Mouse (Mus musculus): ENCODE measurements around the gene Hbs1l. TPM values are rescaled to one million over a fixed set of nuclear protein-coding genes. Genes with fewer than 3 reads are reported as not detected.
A peak's percentile ranks its signal among the peaks of the same experiment; 100 is the strongest.

Gene Hbs1l
- 65.1 and 72.5 TPM in 2 replicates for total RNA-seq (2015)
- total RNA-seq (2017) = 88.3 and 93.5 TPM in 2 replicates

DNA sequence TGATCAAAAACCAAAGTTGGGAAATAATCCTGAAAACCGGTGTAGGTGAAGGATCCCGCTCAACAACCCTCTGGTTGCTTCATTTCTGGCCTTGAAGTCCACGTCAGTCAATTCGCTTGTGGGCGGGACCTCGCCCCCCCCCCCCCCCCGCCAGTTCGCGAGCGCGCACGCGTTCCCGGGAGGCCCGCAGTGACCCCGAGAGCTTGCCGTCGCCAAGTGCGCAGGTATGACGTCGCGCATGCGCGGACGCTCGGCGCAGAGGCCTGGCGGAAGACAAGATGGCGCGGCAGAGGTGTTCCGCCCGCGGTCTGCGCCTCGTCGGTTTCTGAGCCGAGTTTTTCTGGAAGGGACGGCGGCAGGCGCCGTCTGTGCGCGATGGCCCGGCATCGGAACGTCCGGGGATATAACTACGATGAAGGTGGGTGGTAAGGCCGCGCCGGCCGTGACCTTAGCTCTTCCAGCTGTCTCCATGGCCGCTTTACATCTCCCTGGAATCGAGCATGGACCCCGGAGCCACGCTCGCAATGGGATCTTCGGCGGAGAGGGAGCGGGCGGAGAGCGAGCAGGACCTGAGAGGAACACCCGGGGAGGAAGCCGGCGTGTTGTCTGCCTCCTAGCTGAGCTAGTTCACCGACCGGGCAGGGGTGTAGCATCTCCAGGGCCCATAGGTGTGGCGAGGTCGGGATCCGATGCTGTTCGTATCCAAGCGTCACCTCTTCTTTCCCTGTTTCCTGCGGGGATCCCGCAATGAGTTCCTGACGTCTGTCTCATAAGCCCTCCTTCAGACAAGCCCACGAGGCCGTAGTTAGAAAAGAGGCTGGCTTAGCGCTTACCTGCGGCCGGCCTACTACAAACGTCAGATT lies at the start of gene Hbs1l:
Hbs1l (plus strand) TSS at position 221 of the 863 bp plus-strand sequence.
- peak; percentile 93 for ATAC-seq (replicated peaks; ENCODE audit: poor library complexity)

- no peak for ATAC-seq (replicated peaks; ENCODE audit: poor library complexity)
Observed at GRCm38 (mm10) chr10:21248556-21248955, 47.2 kb upstream of the Hbs1l start.

DNA sequence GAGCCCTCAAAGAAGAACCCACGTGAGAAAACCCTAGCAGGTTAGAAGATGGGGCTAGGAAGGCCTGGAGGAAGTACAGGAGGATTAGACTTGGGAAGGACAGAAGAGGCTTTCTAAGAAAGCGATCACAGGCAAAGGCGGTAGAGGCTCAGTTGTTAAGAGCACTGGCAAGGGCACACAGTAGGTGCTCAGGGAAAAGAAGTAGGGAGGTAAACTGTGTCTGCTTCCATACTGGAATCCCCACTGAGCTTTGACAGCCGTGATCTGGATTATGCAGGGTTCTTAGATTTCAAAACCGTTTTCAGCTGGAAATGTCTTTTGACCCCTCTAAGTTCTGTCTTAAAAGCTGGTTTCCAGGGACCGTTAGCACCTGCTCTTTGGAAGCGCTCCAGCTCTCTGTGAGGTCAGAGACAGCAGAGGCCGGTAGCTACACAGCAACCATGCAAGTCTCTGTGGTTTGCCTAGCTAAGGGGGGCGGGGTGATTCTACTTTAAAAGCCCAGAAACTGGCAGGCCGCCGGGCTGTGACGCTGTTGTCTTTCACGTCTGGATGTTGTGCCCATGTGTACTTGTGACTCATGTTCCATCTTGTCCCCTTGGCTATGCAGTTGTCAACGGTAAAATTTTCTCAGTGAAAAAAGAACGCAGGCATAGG lies 43.8 kb upstream of the Hbs1l start:
- ATAC-seq (replicated peaks; ENCODE audit: poor library complexity) = peak; percentile 87

- 0 out of 2 replicates have a peak, but pooled peaks have one; percentile 33 for ATAC-seq (replicated peaks; ENCODE audit: poor library complexity)
Observed at GRCm38 (mm10) chr10:21252800-21253199, 43.0 kb upstream of the Hbs1l start.

DNA sequence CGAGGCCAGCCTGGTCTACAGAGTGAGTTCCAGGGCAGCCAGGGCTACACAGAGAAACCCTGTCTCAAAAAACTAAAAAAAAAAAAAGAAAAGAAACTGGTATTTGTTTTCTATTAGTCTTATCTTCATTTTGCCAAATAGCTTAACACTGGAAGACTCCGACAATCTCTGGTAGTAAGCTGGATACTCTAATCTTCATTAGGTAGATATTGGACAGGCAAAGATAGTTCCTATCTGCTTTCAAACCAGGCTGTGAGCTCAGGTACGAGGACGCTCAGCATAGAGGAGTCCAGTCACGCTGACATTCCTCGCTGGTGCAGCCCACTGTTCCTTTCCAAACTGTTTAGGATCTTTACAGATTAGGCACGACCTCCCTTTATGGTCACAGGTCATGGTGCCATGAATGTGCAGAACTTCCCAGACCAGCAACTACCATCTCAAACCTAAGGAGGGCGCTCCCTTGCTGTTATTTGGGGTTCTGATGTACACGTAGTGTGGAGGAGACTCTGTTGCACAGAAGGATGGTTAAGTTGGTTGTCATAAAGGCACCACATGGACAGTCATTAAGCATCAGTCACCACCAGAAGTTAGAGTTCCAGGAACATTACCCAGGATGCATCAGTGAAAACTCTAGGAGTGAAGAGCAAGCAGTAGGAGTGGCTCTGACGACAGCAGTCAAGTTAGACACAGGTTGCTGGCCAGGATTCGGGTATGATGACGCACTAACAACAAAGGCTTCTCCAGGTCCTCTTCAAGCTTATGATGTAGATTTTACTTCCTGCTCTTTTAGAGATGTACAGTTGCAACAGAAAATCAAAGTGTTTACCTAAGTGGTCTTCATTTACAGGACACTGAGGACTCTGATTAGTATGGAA lies 41.3 kb upstream of the Hbs1l start:
- peak; percentile 50 for ATAC-seq (replicated peaks; ENCODE audit: poor library complexity)

DNA sequence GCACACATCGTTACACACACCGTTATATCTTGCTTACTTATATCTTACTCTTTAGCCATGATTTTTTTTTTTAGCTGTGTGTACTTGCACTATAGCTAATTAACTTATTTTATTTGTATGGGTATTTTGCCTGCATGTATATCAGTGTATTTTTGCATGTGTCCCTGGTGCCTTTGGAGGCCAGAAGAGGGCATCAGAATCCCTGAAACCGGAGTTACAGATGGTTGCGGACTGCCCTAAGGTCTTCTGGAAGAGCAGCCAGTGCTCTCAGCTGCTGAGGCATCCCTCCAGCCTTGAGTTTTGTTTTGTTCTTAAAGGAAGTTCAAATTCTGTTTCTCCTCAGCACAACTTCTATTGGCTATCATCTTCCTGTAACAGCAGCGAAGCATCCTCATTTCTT lies 38.5 kb upstream of the Hbs1l start:
- ATAC-seq (replicated peaks; ENCODE audit: poor library complexity) = 0 out of 2 replicates have a peak, but pooled peaks have one; percentile 27

DNA sequence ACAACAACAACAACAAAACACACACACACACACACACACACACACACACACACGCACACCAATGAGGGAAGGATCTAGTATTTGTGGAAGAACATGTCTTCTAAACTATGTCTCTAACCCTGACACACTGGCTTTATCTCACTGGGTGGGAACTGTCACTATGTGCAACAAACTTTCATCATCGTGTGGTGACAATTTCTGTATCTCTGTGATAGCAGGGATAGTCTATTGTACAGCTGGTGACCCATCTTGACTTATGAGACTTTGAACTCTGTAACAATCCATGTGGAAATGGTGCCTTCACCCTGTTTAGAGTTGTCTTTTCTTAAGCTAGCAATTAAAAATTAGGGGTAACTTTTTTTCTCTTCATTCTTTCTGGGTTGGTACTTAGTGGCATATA lies 36.1 kb upstream of the Hbs1l start:
- ATAC-seq (replicated peaks; ENCODE audit: poor library complexity) = peak; percentile 78

- peak; percentile 62 for ATAC-seq (replicated peaks; ENCODE audit: poor library complexity)
Observed at GRCm38 (mm10) chr10:21265188-21265587, 30.6 kb upstream of the Hbs1l start.

DNA sequence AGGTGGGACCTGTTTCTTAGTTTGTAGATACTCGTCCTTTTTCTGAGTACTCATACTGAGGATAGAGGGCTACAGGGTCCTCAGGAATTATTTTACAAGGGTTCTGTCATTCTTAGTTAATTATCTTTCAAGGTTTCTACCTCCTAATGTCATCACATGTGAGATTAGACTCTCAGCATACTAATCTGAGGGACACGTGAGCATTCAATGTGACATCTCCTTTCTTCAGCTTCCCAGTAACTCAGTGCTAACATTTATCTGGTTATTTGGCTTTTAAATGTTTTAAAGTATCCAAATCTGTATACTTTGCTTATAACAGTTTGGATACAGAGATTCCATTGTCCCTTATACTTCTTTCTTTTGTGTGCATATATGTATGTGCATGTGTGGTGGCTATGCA lies 28.3 kb upstream of the Hbs1l start:
- ATAC-seq (replicated peaks; ENCODE audit: poor library complexity) = no peak

DNA sequence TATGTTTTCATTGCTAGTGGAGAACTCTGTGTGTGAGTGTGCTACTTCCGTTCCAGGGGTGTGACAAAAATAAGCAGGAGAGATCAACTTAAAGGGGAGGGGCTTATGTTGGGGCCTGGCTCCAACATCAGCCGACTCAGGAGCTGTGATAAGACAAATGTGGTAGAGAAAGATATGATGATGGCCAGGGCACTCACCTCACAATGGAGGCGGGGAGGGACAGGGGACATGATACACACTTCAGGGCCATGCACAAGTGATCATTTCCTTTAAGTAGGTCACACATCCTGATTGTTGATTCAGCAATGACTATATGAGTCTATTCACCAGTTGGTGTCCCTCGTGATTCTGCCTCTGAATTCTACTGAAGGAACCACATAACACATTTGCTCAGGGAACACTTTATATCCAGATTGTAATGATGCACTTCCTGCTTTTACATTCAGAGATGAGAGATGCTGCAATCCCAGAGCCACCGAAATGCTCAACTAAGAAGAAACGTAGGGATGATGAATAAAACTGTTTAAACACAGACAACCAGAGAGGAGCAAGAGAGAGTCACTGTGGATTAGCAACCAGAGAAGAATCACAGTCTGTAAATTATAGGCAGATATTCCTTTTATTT lies 26.9 kb upstream of the Hbs1l start:
- peak; percentile 94 for ATAC-seq (replicated peaks; ENCODE audit: poor library complexity)

GRCm38 (mm10) chr10:21269920-21270319 lies 25.9 kb upstream of the Hbs1l start:
- no peak for ATAC-seq (replicated peaks; ENCODE audit: poor library complexity)

DNA sequence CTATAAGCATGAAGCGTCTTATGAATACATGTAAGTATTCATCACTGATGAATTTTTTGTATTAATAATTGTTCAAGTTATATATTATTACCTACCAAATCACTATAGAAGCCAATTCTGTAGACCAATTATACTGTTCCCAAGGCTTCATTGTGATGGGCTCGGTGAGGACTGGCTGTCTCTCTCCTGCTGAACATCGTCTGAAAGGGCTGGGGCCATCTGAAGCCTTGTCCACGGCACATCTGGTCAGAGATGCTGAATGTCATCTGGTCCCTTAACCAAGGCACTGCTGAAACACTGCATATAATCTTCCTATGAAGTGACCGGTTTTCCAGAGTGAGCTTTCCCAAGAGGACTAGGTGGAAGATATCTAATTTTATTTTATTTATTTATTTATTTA lies 24.9 kb upstream of the Hbs1l start:
- no peak for ATAC-seq (replicated peaks; ENCODE audit: poor library complexity)

- ATAC-seq (replicated peaks; ENCODE audit: poor library complexity) = no peak
Observed at GRCm38 (mm10) chr10:21271310-21271709, 24.5 kb upstream of the Hbs1l start.

DNA sequence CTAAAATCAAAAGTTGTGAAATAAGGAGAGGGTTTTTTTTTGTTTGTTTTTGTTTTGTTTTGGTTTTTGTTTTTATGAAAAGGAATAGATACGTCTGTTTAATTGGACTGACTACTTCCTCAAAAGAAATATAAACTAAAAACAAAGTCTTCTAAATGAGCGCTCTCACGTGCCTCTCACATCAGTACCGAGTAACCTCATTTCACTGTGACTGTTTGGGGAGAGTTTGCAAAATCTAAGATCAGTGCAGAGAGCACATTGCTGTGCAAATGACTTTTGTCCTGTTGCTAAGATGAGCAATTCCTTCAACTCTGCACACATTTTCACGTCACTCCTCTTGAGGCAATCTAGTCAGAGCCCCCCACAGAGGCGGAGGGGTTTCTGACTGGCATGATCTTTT lies 24.0 kb upstream of the Hbs1l start:
- ATAC-seq (replicated peaks; ENCODE audit: poor library complexity) = no peak

DNA sequence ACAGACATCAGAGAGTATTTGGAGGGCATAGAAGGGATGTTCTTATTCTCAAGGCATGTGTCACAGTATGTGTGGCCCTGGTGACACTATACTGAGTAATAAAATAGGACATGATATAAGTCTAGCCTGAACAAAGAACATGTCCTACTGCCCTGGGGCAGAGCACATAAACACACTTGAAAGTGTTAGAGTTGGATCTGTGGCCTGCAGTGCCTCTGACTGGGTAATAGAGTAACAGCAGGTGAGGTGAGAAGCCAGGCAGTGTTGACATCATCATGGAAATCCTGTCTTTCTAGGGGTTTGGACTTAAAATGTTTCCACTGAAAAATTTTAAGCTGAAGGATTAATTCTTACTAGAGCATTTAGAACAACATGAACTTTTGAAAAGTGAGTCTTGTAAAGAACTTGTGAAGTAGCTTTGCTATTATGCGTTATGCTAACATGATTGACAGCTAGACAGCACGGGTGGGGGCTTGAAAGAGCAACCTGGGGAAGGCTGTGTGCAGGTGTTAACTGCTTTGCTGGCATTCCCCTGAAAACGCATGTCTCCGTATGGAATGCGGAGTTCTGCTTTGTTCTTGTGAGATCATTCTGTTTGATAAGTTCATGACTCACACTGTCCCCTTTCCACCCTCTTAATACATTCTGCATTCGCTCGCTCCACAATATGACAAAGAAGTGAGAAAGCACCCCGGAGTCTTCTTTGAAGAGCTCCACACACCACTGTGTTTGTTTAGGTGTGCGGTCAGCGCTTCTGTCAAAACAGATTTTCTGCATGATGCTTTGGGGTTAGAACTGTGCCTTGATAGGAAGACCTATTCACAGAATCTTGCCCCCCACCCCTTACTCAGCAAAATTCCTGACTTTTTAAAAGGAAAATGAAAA lies 8.3 kb upstream of the Hbs1l start:
- no peak for ATAC-seq (replicated peaks; ENCODE audit: poor library complexity)

DNA sequence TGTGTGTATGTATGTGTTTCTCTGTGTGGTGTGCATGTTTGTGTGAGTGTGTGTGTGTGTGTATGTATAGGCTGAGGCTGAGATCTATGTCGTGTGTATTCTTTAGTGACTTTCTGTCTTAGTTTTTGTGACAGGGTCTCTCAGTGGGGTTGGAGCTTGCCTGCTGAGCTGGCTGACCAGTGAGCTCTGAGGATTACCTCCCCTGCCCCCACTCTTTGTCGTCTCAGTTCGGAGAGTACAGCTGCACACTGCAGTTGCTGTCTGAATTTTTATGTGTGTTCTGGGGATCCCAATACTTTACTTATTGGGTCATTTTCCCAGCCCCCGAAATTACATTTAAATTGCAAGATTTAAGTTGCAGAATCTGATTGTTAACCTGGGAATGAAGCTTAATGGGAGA lies 4.6 kb upstream of the Hbs1l start:
- no peak for ATAC-seq (replicated peaks; ENCODE audit: poor library complexity)

DNA sequence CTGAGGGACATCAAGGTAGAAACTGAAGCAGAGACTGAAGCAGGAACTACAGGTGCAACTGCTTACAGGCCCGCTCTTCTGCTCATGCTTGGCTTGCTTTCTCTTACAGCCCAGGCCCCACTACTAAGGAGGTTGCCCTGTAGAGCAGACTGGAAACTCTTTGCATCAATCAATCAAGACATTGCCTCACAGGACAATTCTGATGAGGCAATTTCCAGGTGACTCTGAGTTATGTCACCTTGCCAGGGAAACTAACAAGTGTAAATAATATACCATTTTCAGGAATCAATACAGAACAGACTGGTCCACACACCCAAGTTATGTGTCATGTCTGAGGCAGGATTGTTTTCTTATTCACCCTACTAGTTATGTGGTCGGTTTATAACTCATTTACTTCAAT lies 1.6 kb upstream of the Hbs1l start:
- no peak for ATAC-seq (replicated peaks; ENCODE audit: poor library complexity)

- no peak for ATAC-seq (replicated peaks; ENCODE audit: poor library complexity)
Observed at GRCm38 (mm10) chr10:21295397-21295758, 401 bp upstream of the Hbs1l start.

GRCm38 (mm10) chr10:21298972-21299371 lies 3.2 kb downstream of the Hbs1l start:
- ATAC-seq (replicated peaks; ENCODE audit: poor library complexity) = no peak

DNA sequence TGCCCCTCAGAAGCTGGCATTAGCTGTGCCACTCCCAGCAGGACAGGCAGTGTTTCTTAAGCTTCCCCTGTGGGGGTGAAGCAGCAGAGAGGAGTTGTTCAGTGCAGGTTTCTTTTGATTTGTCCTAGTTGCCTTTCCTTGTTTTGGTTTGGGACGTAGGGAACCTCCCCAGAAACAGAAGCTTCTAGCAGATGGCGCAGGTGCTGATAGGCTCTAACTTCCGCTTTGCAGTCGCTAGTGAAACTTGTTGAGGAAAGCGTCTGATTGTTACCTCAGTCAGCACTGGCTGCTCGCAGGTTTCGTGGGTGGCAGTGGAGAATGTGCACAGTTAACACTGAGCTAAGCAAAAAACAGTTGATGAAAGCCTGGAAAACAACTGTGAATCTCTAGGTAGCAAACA lies 6.0 kb downstream of the Hbs1l start:
- no peak for ATAC-seq (replicated peaks; ENCODE audit: poor library complexity)
